Mouse (Mus musculus) ES-Bruce4 (cell line): Measurements from ENCODE around the gene Trib3.

Experiments
- CTCF ChIP-seq: IDR thresholded peaks from one replicate; pipeline ENCODE4 v1.8.1; 2011; ENCODE audit warnings: low read depth, low read length
- POLR2A ChIP-seq: IDR thresholded peaks from one replicate; pipeline ENCODE4 v1.8.1; 2011; ENCODE audit warnings: low read length; ENCODE audit not compliant: insufficient read depth

- TF ChIP-seq CTCF (no peak), POLR2A (no peak)
These were observed 15.8 kb upstream of the Trib3 start for GRCm38 (mm10) chr2:152359616-152360015.
